Mouse (Mus musculus): Measurements from ENCODE around the gene Atp6ap1l. TPM values are rescaled to one million over a fixed set of nuclear protein-coding genes. Genes with fewer than 3 reads are reported as not detected.

Atp6ap1l gene
- polyA plus RNA-seq, 1 experiment = 48.7 TPM

- DNase-seq (ENCODE audit: extremely low spot score in 1 of 2, low spot score in 1 of 2) = no peak
Observed at GRCm38 (mm10) chr13:90890111-90890510, 15.0 kb downstream of the Atp6ap1l start.

- peak; percentile 55 to 92 for DNase-seq (ENCODE audit: extremely low spot score in 1 of 2, low spot score in 1 of 2)
Observed at GRCm38 (mm10) chr13:90886568-90886983, 18.6 kb downstream of the Atp6ap1l start.

- DNase-seq (ENCODE audit: extremely low spot score in 1 of 2, low spot score in 1 of 2) = no peak
Observed at GRCm38 (mm10) chr13:90885856-90886532, 19.2 kb downstream of the Atp6ap1l start.

GRCm38 (mm10) chr13:90881727-90882429, 23.3 kb downstream of the Atp6ap1l start:
- DNase-seq (ENCODE audit: extremely low spot score in 1 of 2, low spot score in 1 of 2) = no peak

GRCm38 (mm10) chr13:90871579-90871978, 33.6 kb downstream of the Atp6ap1l start:
- DNase-seq (ENCODE audit: extremely low spot score in 1 of 2, low spot score in 1 of 2) = no peak

GRCm38 (mm10) chr13:90869157-90869556, 36.0 kb downstream of the Atp6ap1l start:
- DNase-seq (ENCODE audit: extremely low spot score in 1 of 2, low spot score in 1 of 2) = no peak

GRCm38 (mm10) chr13:90862138-90862537, 43.0 kb downstream of the Atp6ap1l start:
- DNase-seq (ENCODE audit: extremely low spot score in 1 of 2, low spot score in 1 of 2) = peak in 1 of 2 experiments; percentile 6

GRCm38 (mm10) chr13:90860888-90861431, 44.2 kb downstream of the Atp6ap1l start:
- DNase-seq (ENCODE audit: extremely low spot score in 1 of 2, low spot score in 1 of 2) = peak in 1 of 2 experiments; percentile 39

- no peak for DNase-seq (ENCODE audit: extremely low spot score in 1 of 2, low spot score in 1 of 2)
Observed at GRCm38 (mm10) chr13:90852727-90853630, 52.2 kb downstream of the Atp6ap1l start.

- DNase-seq (ENCODE audit: extremely low spot score in 1 of 2, low spot score in 1 of 2) = no peak
Observed at GRCm38 (mm10) chr13:90851795-90852194, 53.4 kb downstream of the Atp6ap1l start.

GRCm38 (mm10) chr13:90844191-90844590, 61.0 kb downstream of the Atp6ap1l start:
- no peak for DNase-seq (ENCODE audit: extremely low spot score in 1 of 2, low spot score in 1 of 2)

GRCm38 (mm10) chr13:90843412-90843811, 61.7 kb downstream of the Atp6ap1l start:
- DNase-seq (ENCODE audit: extremely low spot score in 1 of 2, low spot score in 1 of 2) = no peak

GRCm38 (mm10) chr13:90841213-90841553, 64.0 kb downstream of the Atp6ap1l start:
- no peak for DNase-seq (ENCODE audit: extremely low spot score in 1 of 2, low spot score in 1 of 2)

GRCm38 (mm10) chr13:90840530-90841212, 64.5 kb downstream of the Atp6ap1l start:
- peak in 1 of 2 experiments; percentile 88 for DNase-seq (ENCODE audit: extremely low spot score in 1 of 2, low spot score in 1 of 2)

GRCm38 (mm10) chr13:90833641-90834207, 71.4 kb downstream of the Atp6ap1l start:
- no peak for DNase-seq (ENCODE audit: extremely low spot score in 1 of 2, low spot score in 1 of 2)

Other genes with a start within 250 kb of the Atp6ap1l start
- gene Rps23, start 17.6 kb upstream of the Atp6ap1l start, polyA plus RNA-seq (2012; rRNA removed) = 646 and 659 TPM in 2 replicates

Data from frontal cortex, adult 2 months (tissue).